Mouse (Mus musculus) ES-E14 (cell line): ENCODE measurements at regions not wholly inside any gene's neighbourhood (a gene's known extent, or its start where the extent isn't known, plus 50 kb on each side); places are given as distances from the start of the nearest gene placed in this dataset.

ENCODE experiments used
- DNase-seq: peaks from one replicate; pipeline ENCODE4 v3.0.0-alpha.2; 2013; ENCODE audit warnings: low read depth, low spot score
- H3K27ac ChIP-seq: 2 replicates; pipeline ENCODE4 v1.5.1; 2012; ENCODE audit warnings: low read depth, mild to moderate bottlenecking, low read length, moderate library complexity, mixed read lengths; ENCODE audit not compliant: poor library complexity, insufficient read depth, severe bottlenecking
- H3K36me3 ChIP-seq: 2 replicates; pipeline ENCODE4 v1.6.1; 2012; ENCODE audit warnings: mild to moderate bottlenecking, low read length, moderate library complexity, mixed read lengths; ENCODE audit not compliant: control insufficient read depth, poor library complexity, insufficient read depth, severe bottlenecking
- H3K4me1 ChIP-seq, 2 experiments: fragments of 150-350 bp in 1 of 2; sonication (generic) in 1 of 2; 2 replicates each; pipeline ENCODE4 v1.6.1; 2012; ENCODE audit warnings: low read length in 2 of 2, mild to moderate bottlenecking in 1 of 2, mixed read lengths in 1 of 2; ENCODE audit not compliant: control insufficient read depth in 2 of 2, insufficient read depth in 2 of 2, poor library complexity in 1 of 2
- H3K4me3 ChIP-seq, 2 experiments: fragments of 150-350 bp in 1 of 2; sonication (generic) in 1 of 2; 2 replicates each; pipeline ENCODE4 v1.5.1; 2012; ENCODE audit warnings: low read length in 2 of 2, low read depth in 1 of 2, mild to moderate bottlenecking in 1 of 2, mixed read lengths in 1 of 2; ENCODE audit not compliant: insufficient read depth in 1 of 2, poor library complexity in 1 of 2, severe bottlenecking in 1 of 2
- H3K9ac ChIP-seq: 2 replicates; pipeline ENCODE4 v1.6.1; 2012; ENCODE audit warnings: low read depth, mild to moderate bottlenecking, low read length, mixed read lengths; ENCODE audit not compliant: poor library complexity, insufficient read depth, severe bottlenecking
- H3K9me3 ChIP-seq: fragments of 150-350 bp; sonication (generic); 2 replicates; pipeline ENCODE4 v1.6.1; 2012; ENCODE audit warnings: low read depth, mild to moderate bottlenecking, low read length; ENCODE audit not compliant: control insufficient read depth, insufficient read depth
- CHD2 ChIP-seq: IDR thresholded peaks from 2 replicates; pipeline ENCODE4 v1.6.1; 2014; ENCODE audit warnings: mild to moderate bottlenecking, low read depth, low read length, inconsistent platforms
- HCFC1 ChIP-seq: IDR thresholded peaks from 2 replicates; pipeline ENCODE4 v1.6.1; 2012; ENCODE audit warnings: low read length, inconsistent platforms, borderline replicate concordance; ENCODE audit not compliant: insufficient read depth
- MAFK ChIP-seq: IDR thresholded peaks from 2 replicates; pipeline ENCODE4 v1.6.1; 2014; ENCODE audit warnings: mild to moderate bottlenecking, low read depth, low read length, inconsistent platforms; ENCODE audit not compliant: insufficient read depth
- ZC3H11A ChIP-seq: IDR thresholded peaks from 2 replicates; pipeline ENCODE4 v1.6.1; 2012; ENCODE audit warnings: low read depth, mild to moderate bottlenecking, inconsistent platforms, low read length, borderline replicate concordance
- ZNF384 ChIP-seq: IDR thresholded peaks from 2 replicates; pipeline ENCODE4 v1.6.1; 2012; ENCODE audit warnings: low read depth, low read length, inconsistent platforms
- in situ Hi-C, 2 experiments: fragments of 600-800 bp; cut with MboI; formaldehyde crosslinking; loops; one replicate each; pipeline ENCODE4 v1.15.1; 2025; ENCODE audit warnings: low sequenced_read_pairs in 2 of 2, inconsistent platforms in 1 of 2; ENCODE audit not compliant: unreplicated experiment in 2 of 2

GRCm38 (mm10) chr5:106102255-106102654 is 225.9 kb downstream of the Zfp326 start:
- no peaks in the 10 kb centered on the region for H3K36me3 ChIP-seq
- no peak overlapping the region for H3K4me3 ChIP-seq
- no peak for DNase-seq
- no peaks in the 10 kb centered on the region for H3K4me1 ChIP-seq
- H3K9ac ChIP-seq, result no peak overlapping the region
- H3K27ac ChIP-seq, result no peak overlapping the region
- no peak for TF ChIP-seq HCFC1
- no peak for TF ChIP-seq MAFK
- TF ChIP-seq ZNF384, result no peak
- in situ Hi-C loops, result no loop called here
- no peaks in the 10 kb centered on the region for H3K9me3 ChIP-seq

GRCm38 (mm10) chr5:106098887-106099286 is 222.5 kb downstream of the Zfp326 start:
- in situ Hi-C loops, result no loop called here
- Histone ChIP-seq H3K27ac (no peak overlapping the region), H3K4me3 (no peak overlapping the region), H3K36me3 (no peaks in the 10 kb centered on the region), H3K4me1 (no peaks in the 10 kb centered on the region), H3K9ac (no peak overlapping the region), H3K9me3 (no peaks in the 10 kb centered on the region)
- TF ChIP-seq CHD2 (no peak), ZNF384 (no peak), HCFC1 (no peak), ZC3H11A (no peak), MAFK (no peak)
- DNase-seq, result no peak

- Histone ChIP-seq H3K4me3 (no peak overlapping the region), H3K36me3 (no peaks in the 10 kb centered on the region), H3K27ac (no peak overlapping the region), H3K4me1 (no peaks in the 10 kb centered on the region), H3K9me3 (no peaks in the 10 kb centered on the region), H3K9ac (no peak overlapping the region)
- DNase-seq, result no peak
- no peak for TF ChIP-seq MAFK
- TF ChIP-seq ZC3H11A, result no peak
- TF ChIP-seq ZNF384, result no peak
- TF ChIP-seq CHD2, result no peak
- TF ChIP-seq HCFC1, result no peak
- in situ Hi-C loops, result no loop called here
Measured at GRCm38 (mm10) chr5:106089332-106089731, 213.0 kb downstream of the Zfp326 start.

GRCm38 (mm10) chr5:106088478-106089185 is 212.3 kb downstream of the Zfp326 start:
- no peak for TF ChIP-seq MAFK
- no peak for TF ChIP-seq CHD2
- no peak for TF ChIP-seq HCFC1
- TF ChIP-seq ZNF384, result no peak
- peak; percentile 71; the same call in 1 of the 2 replicates for TF ChIP-seq ZC3H11A
- H3K4me3 ChIP-seq, result no peak overlapping the region
- no peaks in the 10 kb centered on the region for H3K36me3 ChIP-seq
- in situ Hi-C loops, result no loop called here
- H3K27ac ChIP-seq, result no peak overlapping the region
- no peak for DNase-seq
- H3K9me3 ChIP-seq, result no peaks in the 10 kb centered on the region
- H3K4me1 ChIP-seq, result no peaks in the 10 kb centered on the region
- no peak overlapping the region for H3K9ac ChIP-seq

GRCm38 (mm10) chr5:106083786-106084185 is 207.4 kb downstream of the Zfp326 start:
- in situ Hi-C loops, result no loop called here

More at GRCm38 (mm10) chr5:106083786-106084185, 207.4 kb downstream of the Zfp326 start:
- Histone ChIP-seq H3K27ac (no peak overlapping the region), H3K9me3 (no peaks in the 10 kb centered on the region), H3K4me1 (no peaks in the 10 kb centered on the region), H3K36me3 (no peaks in the 10 kb centered on the region), H3K4me3 (no peak overlapping the region), H3K9ac (no peak overlapping the region)
- no peak for DNase-seq
- TF ChIP-seq ZNF384 (no peak), CHD2 (no peak), MAFK (no peak), HCFC1 (no peak), ZC3H11A (no peak)
